Mouse (Mus musculus) urinary bladder, postnatal 36 days (tissue): ENCODE results near the gene Ndufs1.
"Not testable (repeated sequence)": the region's sequence is repeated elsewhere in the genome, so short reads cannot be mapped to it uniquely, and the experiment has no call there.

Experiments used
- DNase-seq, 2 experiments: peaks; one replicate each; pipeline ENCODE4 v3.0.0; 2022; ENCODE audit warnings: low spot score in 2 of 2, mixed read lengths in 1 of 2

Gene Ndufs1

DNA sequence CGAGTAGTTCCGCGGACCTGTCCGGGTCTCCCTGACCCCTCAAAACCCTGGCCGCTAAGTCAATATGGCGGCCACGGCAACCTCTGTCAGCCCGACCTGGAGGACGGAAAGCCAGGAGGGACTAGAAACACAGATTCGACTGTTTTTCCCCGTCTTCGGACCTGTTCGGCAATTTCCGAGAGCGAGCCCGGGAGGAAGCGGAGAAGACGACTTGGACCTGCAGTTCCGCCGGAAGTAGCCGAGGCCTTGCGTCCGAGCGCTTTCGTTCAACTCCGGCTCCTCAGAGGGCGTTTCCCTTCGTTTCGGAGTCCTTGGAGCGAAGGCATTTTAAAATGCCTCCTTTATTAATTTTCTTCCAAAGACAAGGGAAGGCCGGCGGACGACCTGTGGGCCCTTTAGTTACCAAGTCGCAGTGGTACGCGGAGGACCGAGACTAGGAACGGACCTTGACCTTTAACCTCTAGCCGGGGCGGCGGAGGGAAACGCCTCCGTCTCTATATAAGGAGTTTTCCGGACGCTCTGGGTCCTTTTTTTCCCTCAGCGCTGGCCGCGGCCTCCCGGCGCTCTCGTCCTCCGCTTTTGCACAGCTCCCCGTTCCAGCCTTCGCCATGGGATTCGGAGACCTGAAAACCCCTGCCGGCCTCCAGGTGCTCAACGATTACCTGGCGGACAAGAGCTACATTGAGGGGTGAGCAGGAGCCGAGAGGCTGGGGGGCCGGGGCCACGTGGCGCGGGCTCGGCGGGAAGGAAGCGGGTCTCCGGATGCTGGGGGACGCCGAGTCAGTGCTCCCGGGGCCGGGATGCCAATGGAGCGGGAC is at the start of gene Ndufs1, which contains the start of gene Eef1b2:
Gene Ndufs1 (minus strand): TSS at position 230 of the 818 bp plus-strand sequence.
Gene Eef1b2 (plus strand): TSS at position 222 of the 818 bp plus-strand sequence.
- DNase-seq = peak; percentile 97

DNA sequence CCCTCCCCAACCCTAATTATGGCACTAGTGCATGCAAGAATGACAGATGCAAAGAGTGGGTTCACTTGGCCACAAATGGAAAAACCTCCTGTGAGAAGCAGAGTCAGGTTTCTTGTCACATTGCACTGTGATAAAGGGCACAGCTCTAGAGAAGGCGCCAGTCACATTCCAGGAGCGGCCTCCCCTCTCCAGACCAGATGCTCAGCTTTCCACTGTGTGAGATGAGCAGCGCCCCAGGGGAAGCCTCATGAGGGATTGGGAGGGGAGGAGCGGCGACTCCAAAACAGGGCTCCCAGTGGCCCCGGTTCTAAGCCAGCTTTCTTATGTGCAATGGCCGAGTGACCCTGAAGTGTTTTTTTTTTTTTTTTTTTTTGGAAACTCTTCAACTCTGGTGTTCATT is 49.3 kb upstream of the Ndufs1 start:
- DNase-seq = no peak

DNA sequence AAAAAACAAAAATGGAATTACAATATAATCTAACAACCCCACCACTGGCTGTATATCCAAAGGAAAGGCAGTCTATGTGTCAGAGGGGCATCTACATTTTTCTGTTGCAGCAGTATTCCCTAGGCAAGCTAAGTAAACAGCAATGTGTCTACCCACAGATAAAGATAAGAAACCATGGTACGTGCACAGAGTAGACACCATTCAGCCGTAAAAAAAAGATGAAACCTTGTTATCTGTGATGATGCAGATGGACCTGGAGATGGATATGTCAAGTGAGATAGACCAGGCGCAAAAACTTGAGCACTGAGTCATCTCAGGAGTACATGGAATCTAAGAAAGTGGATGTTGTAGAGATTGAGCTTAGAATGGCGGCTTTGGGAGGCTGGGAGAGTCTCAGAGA is 48.4 kb upstream of the Ndufs1 start:
- DNase-seq = no peak

DNA sequence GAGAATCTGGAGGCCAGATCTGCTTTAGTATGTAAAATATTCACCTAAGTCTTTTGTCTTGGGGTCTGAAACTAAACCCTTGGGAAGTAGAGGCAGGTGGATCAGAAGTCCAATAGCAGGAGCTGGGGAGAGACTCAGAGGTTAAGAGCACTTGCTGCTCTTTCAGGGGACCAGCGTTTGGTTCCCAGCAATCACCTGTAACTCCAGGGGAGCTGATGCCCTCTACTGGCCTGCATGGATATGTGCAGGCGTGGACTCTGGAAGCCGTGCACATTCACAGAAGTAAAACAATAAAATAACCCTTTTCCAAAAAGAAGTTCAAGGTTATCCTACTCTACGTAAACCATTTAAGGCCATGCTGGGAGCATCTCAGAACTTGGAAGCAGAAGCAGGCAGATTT is 42.6 kb upstream of the Ndufs1 start:
- DNase-seq = no peak

DNA sequence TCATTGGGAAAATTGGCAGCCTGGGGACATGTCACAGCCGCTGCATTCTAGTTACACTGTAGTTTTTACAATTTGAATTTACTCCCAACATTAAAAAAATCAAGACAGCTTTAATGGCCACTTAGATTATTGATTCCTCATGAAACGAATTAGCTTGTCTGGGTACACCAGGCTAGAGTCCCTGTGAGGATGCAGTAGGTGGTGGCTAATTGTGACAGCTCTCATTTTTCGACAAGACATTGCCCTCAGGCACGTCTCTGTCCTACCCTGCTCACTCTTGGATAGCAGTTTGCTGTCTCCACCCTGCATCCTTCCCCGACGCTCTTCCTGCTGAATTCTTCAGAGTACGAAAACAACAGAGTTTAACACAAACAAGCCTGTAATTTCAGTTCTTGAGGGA is 38.0 kb upstream of the Ndufs1 start:
- no peak for DNase-seq

DNA sequence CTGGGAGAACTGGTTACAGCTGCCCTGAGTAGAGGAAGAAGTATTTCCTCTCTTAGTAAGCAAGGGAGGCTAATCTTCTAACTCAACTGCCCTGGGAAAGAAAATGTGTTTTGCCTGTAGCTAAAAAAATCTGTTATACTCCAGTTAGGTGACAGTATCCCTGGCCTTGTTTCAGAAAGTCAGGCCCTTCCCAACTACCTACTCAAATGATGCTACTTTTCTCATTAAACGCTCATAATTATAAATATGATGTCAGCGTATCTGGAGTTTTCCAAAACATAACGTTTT is 37.6 kb upstream of the Ndufs1 start, which contains the start of gene Gpr1:
Gene Gpr1 (minus strand): TSS at position 273 of the 288 bp plus-strand sequence.
- DNase-seq = no peak

DNA sequence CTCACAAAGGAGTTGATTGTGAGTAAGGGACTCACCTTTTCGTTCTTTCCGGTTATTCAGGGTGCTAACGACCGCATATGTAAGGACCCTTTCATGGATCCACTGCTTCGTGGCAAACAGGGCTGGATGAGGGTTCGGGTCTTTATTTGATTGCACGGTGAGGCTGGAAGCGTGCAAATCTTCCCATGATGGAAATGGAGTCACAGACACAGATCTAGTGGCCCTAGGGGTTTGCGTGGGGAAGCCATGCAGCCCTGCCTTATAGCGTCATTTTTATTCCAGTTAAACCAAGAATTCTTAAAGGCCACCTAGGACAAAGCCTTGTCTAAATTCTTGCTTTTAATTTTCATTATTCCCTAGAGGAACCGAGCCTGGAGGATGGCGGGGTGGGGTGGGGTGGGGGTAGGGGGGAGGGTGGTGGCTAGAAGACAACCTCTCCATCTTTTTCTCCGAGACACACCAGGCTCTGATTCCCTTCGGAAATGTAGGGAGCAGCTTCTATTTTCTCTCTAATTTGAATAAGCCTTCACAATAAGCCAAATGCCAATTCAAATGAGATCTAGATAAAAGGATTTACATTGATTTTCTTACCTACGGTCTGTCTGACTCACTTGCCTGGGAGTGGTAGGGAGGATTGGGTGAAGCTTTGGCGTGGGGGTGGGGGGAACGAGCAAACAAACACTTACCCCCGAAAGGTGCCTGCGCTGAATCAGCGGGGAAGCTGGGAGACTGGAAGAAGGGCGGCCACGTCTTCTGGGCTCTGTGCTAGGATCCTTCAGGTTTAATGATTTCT is 37.0 kb upstream of the Ndufs1 start:
- DNase-seq = no peak

DNA sequence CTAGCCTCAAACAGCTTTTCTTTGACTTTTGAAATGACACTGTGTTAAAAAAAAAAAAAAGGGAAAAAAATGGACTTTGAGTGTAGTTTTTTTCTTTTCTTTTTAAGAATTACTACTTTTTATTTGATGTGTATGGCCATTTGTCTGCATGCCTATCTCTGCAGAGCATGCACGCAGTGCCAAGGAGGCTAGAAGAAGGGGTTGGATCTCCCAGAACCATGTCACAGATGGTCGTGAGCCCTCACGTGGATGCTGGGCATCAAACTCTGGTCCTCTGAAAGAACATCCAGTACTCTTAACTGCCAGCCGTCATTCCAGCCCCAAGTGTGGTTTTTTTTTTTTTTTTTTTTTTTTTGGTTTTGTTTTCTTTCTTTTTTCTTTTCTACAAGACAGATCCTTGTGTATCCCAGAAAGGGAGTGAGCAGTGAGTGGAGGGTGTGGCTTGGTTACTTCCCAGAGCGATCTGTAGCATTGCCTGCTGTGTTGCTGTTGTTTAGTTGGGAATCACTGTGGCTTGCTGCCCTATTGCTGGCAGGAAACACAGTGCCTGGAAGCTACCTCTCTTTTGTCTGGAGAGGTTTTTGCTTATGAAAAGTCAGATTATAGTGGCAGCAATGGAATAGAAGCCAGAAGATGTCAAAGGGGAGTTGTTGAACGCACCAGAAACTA is 33.4 kb upstream of the Ndufs1 start:
- DNase-seq = no peak

DNA sequence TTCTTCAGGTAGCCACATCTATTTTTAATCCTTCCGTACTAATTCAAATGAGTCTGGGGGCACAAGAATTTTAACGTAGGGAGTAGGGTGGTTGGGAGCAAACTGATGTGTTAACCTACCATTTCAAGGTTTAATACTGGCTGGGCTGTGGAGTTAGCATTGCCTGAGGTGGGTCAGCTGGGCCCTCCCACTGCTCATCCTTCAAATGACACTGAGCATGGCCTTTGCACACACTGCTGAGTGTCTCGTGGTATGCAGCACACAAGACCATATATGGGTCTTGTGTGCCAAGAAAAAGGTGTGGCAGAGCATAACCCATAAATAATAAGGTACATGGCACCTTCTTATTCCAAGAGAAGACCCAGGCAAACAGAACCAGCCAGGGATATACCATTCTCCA is 31.0 kb upstream of the Ndufs1 start:
- DNase-seq = no peak

DNA sequence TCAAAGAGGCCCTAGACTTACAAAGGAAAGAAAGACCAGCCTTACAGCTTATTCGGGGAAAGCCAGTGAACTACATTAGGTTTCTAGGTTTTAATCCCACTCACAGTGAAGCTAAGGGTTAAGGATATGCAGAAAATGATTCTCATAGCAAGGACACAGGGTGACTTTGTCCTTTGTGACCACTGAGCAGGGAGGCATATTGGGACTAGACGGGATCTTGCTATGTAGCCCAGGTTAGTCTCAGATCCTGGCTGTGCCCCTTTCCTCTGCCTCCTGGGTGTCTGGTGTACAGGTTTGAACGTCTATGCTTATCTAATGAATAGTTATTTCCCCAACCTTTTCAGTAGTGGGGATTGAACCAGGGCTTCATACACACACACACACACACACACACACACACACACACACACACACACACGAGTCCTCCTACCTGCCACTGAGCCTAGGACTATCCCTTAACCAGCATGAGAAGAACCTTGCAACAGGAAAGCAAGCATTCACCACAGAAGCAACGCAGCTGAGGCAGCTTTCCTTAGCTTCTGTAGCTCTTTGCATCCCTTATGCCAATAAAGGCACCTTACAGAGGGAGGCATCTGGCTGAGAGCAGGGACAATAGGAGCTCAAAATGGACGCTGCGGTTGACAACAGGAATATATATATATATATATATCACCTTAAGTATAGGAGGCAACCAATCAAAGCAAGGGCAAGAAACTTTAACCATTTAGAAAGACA is 28.2 kb upstream of the Ndufs1 start:
- DNase-seq = no peak

DNA sequence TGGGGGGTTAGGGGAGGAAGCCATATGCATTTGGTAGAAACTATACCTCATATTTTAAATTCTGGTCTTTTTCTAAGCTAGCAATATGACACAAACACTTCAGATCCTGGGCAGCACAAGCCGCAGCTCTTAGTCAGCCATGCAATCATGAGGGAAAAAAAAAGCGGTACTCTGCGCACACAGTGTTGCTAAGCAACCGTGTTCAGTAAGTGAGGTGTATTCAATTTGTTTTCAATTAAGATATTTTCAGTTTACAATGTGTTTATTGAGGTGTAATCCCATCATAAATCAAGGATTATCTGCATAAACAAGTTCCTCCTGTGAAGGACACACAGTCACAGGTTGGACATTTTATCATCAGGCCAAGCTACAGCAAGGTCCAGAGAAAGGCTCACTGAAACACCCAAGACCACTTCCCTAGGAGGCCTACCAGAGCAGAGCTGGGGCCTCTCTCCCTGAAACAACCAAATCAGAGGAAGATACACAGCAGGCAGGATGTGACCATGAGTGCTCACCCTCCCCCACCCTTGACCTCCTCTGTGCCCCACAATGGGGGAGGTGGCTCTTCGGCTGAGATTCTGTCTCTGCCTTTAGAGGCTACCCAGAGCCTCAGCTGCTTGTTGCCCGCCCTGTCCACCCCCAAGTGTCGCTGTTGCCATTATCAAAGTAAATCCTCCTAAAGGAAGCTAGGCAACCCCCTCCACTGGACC is 27.5 kb upstream of the Ndufs1 start:
- no peak for DNase-seq

DNA sequence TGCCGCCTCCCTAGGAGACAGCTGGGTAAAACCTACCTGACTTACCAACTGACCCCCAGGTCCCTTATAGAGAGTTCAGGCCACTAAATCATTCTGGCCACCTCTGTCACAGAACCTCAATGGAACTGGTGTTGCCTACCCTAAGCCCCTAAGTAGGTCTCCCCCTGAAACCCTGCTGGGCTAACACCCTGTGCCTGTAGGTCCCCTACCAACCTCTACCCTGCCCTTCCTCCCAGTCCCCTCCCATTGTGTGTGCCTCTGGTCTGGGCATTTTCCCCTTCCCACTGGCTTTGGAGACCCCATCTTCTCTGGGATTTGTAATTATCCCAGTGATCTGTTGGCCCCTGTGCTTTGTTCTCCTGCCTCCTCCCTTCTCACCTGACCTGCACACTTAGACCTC is 26.8 kb upstream of the Ndufs1 start:
- no peak for DNase-seq

DNA sequence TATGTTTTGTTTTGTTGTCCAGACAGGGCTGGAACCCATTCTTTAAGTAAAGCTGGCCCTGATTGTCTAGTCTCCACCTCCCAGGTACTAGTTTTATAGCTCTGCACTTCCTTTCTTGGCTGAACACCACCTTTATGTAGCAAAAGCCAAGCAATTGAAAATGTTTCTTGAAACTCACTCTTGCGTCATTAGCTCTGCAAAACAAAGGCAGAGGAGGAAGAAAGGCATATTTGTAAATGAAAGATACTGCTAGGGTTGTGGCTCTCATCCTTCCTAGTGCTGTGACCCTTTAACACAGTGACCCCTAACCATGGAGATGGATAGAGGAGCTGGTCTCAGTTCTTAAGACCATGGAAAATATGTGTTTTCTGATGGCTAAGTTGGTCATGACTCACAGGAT is 25.0 kb upstream of the Ndufs1 start:
- no peak for DNase-seq

DNA sequence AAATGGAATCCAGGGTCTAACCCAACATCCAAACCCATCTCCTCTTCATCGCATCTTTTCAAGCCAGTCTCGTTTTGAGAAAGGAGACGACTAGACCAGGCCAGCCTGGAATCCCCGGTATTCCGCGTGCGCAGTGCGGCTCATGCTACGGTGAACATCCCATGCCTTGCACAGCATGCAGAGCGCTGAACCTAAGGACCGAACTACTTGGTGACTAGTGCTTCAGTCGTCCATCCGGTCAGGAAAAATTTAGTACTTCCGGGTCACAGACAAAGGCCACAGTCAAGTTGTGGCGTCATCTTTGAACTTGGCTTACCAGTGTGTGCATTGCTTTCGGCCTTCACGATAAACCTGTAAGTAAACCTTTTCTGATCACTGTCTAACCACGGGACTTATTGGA is 23.7 kb upstream of the Ndufs1 start:
- no peak for DNase-seq

DNA sequence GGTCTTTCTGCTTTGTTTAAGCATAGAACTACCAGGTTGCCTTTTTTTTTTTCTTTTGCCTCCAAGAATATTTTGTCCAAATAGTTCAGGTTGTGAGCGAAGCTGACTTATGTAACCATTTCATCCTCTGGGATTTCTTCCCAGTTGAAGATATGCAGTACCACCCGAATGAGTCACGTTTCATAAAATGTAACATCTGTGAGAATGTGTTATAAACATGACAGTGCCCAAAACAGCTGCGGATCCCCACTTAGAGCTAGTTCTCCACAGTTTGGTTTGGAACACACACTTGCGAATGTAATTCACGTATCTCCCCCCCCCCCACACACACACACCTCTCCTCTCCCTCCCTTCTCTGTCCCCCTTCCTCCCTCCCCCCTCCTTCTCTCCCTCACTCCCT is 22.8 kb upstream of the Ndufs1 start:
- DNase-seq = no peak

DNA sequence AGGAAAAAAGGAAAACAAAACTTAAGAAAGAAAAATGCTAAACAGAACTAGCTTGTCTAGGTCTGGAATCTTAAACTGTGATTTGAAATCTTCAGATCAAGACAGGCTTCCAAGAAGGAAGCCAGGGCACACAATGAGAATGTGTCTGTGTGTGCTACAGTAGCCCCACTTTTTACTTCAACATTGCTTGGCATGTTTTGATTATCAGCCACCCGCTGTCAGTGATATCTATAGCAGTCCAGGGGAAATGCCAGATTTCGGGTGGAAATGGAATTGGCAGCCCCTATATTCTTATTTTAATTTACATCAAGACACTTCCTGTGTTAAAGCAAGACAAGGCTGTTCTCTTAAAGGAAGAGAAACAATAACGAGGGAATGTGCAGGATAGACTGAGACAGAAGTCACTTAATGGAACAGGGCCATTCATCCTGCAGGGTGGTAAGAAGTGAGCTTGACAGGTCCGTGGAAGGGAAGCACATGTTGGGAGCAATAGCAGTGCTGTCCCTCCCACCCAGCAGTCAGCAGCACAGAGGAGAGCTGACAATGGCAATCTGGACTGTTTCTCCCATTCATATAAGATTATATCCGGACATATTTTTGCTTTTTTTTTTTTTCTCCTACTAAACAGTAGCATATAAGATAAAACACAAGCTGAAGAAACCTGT is 19.3 kb upstream of the Ndufs1 start:
- DNase-seq = no peak

DNA sequence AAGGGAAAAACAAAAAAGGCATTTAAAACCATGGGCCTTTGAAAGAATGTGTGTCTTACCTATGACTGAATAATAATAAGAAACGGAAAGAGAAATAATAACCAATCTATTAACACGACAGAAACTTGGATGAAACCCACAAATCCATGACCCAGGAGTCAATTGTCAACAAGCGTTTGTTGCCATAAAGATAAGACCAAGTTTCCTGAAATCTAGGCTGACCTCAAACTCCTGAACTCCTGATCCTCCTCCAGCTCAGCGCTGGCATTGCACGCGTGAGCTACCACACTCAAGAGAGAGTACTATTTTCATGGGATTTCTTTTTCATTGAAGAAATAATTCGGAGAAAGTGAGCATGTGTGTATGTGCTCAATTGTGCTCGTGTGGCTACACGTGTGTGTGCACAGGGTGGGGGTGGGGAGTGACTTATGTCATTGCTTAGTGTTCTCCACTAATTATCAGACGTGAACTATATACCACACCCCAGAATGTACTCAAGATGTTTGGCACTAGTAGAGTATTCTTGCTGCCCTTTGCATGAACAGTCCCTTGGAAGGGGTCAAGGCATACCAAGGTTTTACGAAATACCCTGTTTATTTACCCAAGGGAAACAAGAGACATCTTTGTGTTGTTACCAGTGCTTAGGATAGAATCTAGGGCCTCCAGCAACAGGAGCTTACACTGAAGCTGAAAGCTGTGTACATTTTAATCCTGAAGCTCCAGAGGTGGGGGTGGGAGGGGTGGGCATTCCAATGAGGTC is 15.9 kb upstream of the Ndufs1 start:
- no peak for DNase-seq

DNA sequence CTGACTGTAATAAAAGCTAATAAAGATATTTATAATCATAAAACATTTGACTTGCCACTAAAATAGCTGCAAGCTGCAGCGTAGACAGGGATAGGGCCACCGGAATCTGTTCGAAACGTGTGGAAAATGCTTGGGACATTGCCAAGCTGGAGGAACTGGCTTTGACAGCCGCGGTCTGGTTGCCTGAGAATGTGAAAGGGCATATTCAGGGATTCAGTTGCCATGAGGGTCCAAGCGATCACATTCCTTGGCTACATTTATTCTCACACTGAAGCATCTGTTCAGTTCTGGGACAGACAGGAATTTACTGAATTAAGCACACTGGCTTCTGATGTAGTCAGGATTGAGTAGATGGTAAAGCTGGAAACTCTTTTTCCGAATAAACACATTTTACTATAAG is 14.2 kb upstream of the Ndufs1 start:
- no peak for DNase-seq

DNA sequence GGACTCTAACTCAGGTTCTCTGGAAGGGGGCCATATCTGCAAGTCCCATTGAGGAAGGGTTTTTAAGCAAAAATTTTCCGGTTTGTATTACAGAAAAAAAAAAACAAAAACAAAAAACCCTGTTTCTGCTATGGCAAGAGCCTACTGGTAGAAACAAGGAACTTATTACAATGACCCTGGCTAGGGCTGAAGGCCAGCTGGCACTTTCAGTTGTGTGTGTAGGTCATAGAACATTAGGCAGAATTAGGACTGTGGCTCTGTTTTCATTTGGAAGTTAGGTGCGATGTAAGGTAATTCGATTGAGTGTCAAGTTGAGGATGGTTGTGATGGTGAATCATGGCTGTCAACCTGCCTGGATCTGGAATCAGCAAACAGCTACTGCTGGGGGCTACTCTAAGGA is 11.9 kb upstream of the Ndufs1 start:
- no peak for DNase-seq

DNA sequence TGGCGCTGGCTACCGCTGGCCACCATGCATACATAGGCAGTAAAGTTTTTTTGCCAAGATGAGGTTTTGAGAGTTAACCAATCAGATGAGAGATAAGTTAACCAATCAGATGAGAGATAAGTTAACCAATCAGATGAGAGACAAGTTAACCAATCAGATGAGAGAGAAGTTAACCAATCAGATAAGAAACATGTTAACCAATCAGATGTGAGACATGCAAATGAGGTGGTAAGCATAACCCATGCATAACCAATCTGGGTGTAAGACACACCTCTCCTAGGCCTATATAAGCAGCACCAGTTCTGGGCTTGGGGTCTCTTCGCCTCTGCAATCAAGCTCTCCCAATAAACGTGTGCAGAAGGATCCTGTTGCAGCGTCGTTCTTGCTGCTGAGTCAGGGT is 8.8 kb upstream of the Ndufs1 start:
- DNase-seq = not testable (repeated sequence)
